Mouse (Mus musculus): ENCODE results near the gene Gemin5. TPM values are rescaled to one million over a fixed set of nuclear protein-coding genes. Genes with fewer than 3 reads are reported as not detected.
"Not testable (repeated sequence)": the region's sequence is repeated elsewhere in the genome, so short reads cannot be mapped to it uniquely, and the experiment has no call there.

The Gemin5 gene
- 1 to 10 TPM; 4.9 to 6.3 TPM for polyA plus RNA-seq (2017; shearing (Covaris generic))

GRCm38 (mm10) chr11:58168167-58168915 is at the start of gene Gemin5:
Gene Gemin5, minus strand, starts transcription at chr11:58168539.
- ATAC-seq, result peak; percentile 74

DNA sequence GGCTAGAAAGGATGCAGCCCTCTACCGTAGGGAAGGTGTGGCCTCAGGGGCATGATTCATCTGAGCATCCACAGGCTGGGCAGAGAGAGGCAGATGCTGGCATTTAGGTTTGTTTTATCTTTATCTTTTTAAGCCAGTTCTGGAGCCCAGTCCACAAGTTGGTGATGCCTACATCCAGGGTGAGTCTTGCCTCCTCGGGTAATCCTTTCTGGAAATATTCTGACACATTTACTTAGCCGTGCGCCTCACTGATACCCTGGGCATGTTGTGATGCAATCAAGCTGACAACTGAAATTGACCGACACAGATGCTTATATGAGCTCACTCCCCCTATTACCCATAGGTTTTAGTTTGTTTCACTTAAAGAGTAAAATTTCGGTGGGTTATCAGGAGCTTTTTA is 48.5 kb upstream of the Gemin5 start:
- no peak for ATAC-seq

- no peak for ATAC-seq
Observed at GRCm38 (mm10) chr11:58215814-58216213, 47.5 kb upstream of the Gemin5 start.

DNA sequence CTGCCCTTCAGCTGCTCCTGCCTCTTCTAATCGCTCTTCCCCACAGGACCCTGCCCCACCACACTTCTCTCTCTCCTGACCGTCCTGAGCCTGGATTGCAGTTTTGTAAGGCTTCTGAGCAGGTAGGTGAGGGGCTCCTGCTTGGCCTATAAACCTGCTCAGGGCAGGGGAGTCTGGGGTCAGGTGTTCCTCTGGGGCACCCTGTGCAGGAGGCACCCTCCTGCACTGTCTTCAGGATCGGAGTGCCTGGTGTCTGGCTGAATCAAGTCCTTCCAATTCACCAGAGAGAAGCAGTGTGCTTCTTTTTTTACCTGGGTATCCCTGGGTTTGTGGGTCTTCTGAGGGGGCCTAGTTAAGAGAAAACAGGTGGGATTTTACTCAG is 46.7 kb upstream of the Gemin5 start:
- not testable (repeated sequence) for ATAC-seq

DNA sequence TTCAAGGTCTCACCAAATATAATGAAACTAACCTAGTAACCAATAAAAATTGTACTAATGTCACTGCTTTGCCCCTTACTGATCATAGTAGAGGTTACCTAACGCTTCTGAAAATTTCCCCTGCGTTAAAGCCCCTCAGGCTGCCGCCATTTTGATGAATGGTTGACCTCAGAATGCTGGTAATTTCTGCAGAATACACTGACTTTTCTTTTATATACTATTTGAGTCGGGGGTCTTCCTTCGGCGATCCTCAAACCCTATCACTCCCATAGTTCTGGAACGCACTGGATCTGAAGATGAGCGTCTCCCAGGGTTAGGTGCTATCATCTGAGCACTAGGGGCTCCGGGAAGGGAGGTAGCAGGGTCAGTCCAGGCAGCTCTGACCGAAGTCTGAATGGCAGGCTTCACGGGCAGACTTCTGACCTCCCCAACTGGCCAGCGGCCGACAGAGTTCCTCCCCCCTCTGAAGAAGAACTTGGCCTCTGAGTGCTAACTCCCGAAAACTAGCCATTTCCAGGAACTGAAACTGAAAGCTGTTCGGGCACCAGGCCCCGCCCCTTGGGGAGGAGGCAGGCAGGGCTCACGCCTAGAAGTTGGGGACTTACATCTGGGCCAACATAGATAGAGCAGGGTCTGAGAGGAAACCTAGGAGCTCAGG is 46.2 kb upstream of the Gemin5 start:
- ATAC-seq, result peak; percentile 62

DNA sequence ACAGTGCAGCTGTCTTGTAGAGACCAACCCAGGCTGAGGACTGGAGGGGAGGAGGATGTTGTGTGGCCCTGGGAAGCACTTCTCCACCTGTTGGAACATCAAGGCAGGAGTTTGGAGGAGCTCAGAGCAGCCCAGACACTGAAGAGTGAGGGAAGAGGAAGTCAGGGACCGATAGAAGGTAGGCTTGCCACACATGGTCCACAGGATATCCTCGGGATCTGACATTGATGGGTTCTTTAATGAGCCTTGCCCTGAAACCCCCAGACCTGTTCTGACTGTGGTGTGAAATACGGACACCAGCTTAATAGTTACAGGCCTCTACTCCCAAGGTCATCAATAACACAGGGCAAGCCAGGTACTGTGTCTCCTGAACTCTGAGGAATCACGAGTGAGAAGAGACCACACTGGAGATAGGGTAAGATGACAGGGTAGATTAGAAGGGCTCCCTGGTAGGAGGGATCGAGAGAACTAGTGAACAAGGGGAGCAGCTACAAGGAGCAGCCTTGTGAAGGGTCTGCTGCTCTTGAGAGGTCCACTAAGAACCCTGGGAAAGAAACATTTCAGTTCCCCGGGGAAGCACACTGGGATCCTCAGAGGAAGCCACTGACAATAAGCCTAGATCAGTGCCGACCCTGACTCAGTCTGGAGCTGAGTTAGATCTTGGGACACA is 45.5 kb upstream of the Gemin5 start:
- ATAC-seq, result no peak

GRCm38 (mm10) chr11:58211682-58212067 is 43.3 kb upstream of the Gemin5 start:
- peak; percentile 38 for ATAC-seq

DNA sequence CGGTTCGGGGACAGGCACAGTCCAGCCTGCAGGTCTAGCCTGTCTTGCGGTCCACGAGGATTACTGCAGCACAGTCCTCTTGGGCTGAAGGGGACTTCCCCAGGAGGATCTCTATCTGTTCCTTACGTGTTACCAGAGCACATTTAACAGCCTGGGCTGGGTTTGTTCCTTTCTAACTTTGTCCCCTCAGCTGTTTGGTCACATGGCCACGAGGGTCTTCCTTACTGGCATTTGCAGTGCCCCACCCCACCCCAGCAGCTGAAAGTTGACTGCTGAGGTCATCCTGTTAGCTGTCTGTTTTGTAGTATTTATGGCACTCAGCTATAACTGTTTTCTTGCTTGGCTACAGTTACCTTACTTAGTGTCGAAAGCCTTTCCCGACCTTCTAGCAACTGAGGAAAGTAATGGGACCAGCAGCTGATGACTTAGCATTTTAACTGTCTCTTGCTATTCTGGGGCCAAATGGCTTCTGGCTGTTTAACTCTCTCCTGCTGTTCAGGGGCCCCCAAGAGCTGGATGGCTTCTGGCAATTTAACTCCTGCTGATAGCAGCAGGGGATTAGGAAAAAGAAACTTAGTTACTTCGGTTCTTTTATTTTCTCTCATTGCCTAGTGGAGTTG is 42.8 kb upstream of the Gemin5 start:
- peak; percentile 62 for ATAC-seq

GRCm38 (mm10) chr11:58210321-58210886 is 42.1 kb upstream of the Gemin5 start:
- ATAC-seq, result peak; percentile 6

- no peak for ATAC-seq
Observed at GRCm38 (mm10) chr11:58201052-58201451, 32.7 kb upstream of the Gemin5 start.

GRCm38 (mm10) chr11:58200226-58200625 is 31.9 kb upstream of the Gemin5 start:
- no peak for ATAC-seq

DNA sequence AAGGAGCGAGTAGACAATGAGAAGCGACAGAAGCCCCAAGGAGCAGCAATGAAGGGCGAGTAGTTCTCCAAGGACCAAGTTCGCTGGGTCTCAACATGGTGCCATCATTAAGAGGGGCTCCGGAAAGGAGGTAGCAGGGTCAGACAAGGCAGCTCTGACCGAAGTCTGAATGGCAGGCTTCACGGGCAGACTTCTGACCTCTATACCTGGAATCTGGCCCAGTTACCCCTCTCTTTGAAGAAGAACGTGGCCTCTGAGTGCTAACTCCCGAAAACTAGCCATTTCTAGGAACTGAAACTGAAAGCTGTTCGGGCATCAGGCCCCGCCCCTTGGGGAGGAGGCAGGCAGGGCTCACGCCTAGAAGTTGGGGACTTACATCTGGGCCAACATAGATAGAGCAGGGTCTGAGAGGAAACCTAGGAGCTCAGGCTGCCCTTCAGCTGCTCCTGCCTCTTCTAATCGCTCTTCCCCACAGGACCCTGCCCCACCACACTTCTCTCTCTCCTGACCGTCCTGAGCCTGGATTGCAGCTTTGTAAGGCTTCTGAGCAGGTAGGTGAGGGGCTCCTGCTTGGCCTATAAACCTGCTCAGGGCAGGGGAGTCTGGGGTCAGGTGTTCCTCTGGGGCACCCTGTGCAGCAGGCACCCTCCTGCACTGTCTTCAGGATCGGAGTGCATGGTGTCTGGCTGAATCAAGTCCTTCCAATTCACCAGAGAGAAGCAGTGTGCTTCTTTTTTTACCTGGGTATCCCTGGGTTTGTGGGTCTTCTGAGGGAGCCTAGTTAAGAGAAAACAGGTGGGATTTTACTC is 31.1 kb upstream of the Gemin5 start, which contains the start of the genes Igtp and Irgm2:
Gene Igtp (plus strand): TSS at position 328 of the 809 bp plus-strand sequence.
Gene Irgm2 (plus strand): TSS at position 390 of the 809 bp plus-strand sequence.
- ATAC-seq, result peak; percentile 89

- no peak for ATAC-seq
Observed at GRCm38 (mm10) chr11:58198663-58199062, 30.3 kb upstream of the Gemin5 start.

DNA sequence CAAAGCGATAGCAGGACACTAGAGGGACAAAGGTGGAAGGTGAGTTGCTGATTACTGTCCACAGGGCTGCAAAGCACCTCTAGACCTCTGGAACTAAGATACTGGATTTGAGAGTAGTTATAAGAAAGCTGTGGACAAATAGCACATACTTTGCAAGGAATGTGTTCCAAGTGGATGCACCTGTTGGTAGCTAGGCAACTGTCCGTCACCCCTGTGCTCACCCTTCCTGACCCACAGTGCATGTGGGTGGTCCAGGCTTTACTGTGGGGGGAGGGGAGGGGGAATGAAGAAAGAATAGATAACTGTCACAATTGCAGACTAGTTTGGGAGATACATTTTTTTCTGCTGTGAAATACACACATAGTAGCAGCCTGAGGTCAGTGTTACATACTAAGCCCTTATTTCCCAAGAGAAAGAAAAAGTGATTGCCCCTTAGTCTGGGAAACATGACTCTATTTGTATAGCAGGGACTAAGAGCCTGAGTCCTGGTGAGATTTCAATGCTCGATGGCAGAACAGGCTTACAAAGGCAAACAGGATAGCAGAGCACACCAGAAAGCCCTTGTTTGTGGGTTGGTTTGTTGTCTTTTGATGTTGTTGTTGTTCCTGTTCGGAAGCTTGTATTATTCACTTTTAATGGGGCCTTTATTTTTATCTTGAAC is 25.7 kb upstream of the Gemin5 start:
- ATAC-seq, result no peak

GRCm38 (mm10) chr11:58193326-58193725 is 25.0 kb upstream of the Gemin5 start:
- ATAC-seq, result peak; percentile 32

GRCm38 (mm10) chr11:58189675-58190074 is 21.3 kb upstream of the Gemin5 start:
- peak; percentile 49 for ATAC-seq

- ATAC-seq, result peak; percentile 79
Observed at GRCm38 (mm10) chr11:58183579-58183978, 15.2 kb upstream of the Gemin5 start.

- ATAC-seq, result no peak
Observed at GRCm38 (mm10) chr11:58180756-58181155, 12.4 kb upstream of the Gemin5 start.

GRCm38 (mm10) chr11:58179986-58180385 is 11.6 kb upstream of the Gemin5 start:
- ATAC-seq, result not testable (repeated sequence)

DNA sequence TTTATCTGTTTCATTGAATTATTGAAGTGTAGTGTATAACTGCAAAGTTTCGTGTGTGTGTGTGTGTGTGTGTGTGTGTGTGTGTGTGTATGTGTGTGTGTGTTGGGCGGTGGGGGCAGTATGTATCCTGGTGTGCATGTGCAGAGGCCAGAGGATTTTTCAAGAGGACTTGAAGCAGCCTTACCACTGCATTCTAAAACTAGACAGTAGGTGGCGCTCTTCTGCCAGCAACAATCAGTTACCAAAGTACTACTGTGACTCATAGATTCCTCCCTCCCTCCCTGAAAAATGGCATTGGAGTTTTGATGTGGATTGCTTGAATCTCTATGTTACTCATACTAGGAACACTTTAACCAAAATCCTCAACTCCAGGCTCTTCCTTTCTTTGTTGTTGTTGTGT is 11.2 kb upstream of the Gemin5 start:
- ATAC-seq, result peak; percentile 41

DNA sequence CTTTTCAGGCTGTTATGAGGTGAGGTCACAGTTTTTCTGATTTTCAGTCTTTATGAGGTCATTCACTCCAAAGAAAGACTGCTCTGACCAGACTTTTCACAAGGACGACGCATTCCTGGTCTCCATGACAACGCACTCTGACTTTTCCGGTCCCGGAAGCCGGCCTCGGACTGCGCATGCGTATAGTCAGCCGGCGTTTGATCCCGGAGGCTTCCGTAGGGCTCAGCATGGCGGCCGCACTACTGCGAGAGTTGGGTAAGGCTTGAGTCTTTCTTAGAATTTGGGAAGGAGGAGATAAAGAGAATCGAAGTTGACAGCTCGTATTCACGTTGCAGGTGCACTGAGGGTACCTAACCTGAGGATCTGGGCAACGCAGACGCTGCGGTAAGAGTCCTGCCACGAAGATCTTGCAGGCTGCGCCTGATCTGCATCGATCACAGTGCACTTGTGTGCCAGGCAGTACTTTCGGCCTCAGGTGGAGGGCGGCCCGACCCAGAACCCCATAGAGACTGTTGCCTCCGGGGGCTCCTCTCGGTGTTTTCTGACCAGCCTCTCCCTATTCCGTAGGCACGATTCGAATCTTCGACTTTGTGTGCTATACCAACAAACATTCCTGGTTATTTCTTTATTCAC is 3.2 kb upstream of the Gemin5 start, which contains the start of gene Mrpl22:
Gene Mrpl22 (plus strand): TSS at position 203 of the 633 bp plus-strand sequence.
- ATAC-seq, result peak; percentile 54
